Mouse (Mus musculus): ENCODE results near the gene Vav3.

DNA sequence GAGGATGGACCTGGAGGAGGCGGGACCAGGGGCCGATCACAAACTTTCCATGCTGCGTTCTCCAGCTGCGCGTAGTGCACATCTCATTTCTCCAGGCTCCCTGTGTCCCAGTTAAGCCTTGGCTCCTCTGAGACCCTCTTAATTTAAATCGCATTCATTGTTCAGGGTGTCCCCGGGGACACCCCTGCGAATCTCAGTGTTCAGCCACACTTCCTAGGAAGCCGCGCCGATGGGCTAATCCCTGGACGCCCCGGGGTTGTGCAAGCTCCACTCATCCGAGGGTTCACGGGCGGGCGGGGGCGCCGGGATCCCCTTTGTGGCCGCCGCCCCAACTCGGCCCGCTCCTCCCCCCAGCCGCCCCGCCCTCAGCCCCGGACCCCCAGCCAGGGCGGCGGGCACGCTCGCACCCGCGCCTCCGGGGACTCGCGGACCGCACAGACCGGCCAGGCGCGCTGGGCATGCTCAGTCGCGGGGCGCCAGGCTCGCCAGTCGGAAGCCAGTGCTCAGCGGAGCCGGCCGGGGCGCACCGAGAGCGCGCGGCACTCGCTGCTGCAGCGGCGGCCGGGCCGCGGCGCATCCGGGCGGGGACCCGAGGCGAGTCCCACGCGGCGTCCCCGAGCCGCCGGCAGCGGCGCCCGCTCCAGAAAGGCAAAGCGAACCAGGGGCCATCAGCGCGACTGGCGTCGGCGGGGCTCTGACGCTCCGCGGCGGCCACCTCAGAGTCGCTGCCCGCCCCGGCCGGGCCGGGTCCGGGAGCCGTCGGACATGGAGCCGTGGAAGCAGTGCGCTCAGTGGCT lies at the start of gene Vav3:
- no peak for TF ChIP-seq CTCF (IDR thresholded peaks at IDR 0.05; ENCODE audit: control insufficient read depth, insufficient read depth, insufficient read length)
- TF ChIP-seq FOSL1 (IDR thresholded peaks at IDR 0.05; ENCODE audit: insufficient read depth, low read length, poor library complexity, severe bottlenecking) = no peak
- no peak for TF ChIP-seq MYOG (IDR thresholded peaks at IDR 0.05; ENCODE audit: control insufficient read depth, extremely low read depth, insufficient read length)
- no peak for TF ChIP-seq MAX (IDR thresholded peaks at IDR 0.05)
- TF ChIP-seq CEBPB (IDR thresholded peaks at IDR 0.05; ENCODE audit: low read depth) = no peak
- no peak for TF ChIP-seq MYOD1 (IDR thresholded peaks at IDR 0.05; ENCODE audit: control insufficient read depth, insufficient read length, low read depth)

Measured in C2C12 (cell line).